8 mouse cellular contexts compared by ENCODE assay signal in genomic region chr5:89882091-89882734, GRCm38 (mm10). TPM values are rescaled to one million over a fixed set of nuclear protein-coding genes. Genes with fewer than 3 reads are reported as not detected.
A peak's percentile ranks its signal among the peaks of the same experiment; 100 is the strongest.
DNase-seq lines count a peak whose midpoint lies in the region; ATAC-seq and TF ChIP-seq lines count a peak whose summit lies in the region.

No protein-coding gene starts in this region.

- no peaks in the 10 kb centered on the region for H3K36me3 ChIP-seq in hindbrain, postnatal 0 days (ENCODE audit: insufficient read depth, low read length)

- H3K9ac ChIP-seq in hindbrain, postnatal 0 days (replicated peaks; ENCODE audit: low read length), result peak overlapping the region; percentile 63; the same call in 1 of the 2 replicates

- WGBS in hindbrain, postnatal 0 days, result under 1% methylated on average over 35 of the region's 35 CpGs

- no peak for TF ChIP-seq CTCF in cortical plate, adult 2 months (IDR thresholded peaks at IDR 0.05; ENCODE audit: extremely low read depth, insufficient read depth, low read length)
- TF ChIP-seq CTCF in hindbrain, postnatal 0 days (IDR thresholded peaks at IDR 0.05; ENCODE audit: low read depth), result no peak
- no peak for TF ChIP-seq CTCF in left cerebral cortex, adult 2 months (IDR thresholded peaks at IDR 0.05)

- intact Hi-C loops in left cerebral cortex, adult 2 months (cut with DNase I), result loop anchor here (5.0 kb wide), 1 partner anchor 170 kb away; no protein-coding TSS in a partner anchor

- no peaks in the 10 kb centered on the region for H3K27me3 ChIP-seq in hindbrain, postnatal 0 days (ENCODE audit: insufficient read depth, low read length)

- H3K4me1 ChIP-seq in cortical plate, adult 2 months (ENCODE audit: control insufficient read depth, insufficient read depth, low read length), result no peaks in the 10 kb centered on the region; the same call in 1 of the 2 replicates
- no peaks in the 10 kb centered on the region for H3K4me1 ChIP-seq in hindbrain, postnatal 0 days (ENCODE audit: insufficient read depth, low read length)

- H3K27ac ChIP-seq in cortical plate, adult 2 months (ENCODE audit: insufficient read depth, low read length), result 0 out of 2 replicates have a peak overlapping the region, but pooled peaks have one; percentile 38
- H3K27ac ChIP-seq in hindbrain, postnatal 0 days, result no peak overlapping the region
- peak overlapping the region; percentile 75 for H3K27ac ChIP-seq in left cerebral cortex, adult 2 months

- H3K4me2 ChIP-seq in hindbrain, postnatal 0 days (ENCODE audit: low read depth, low read length), result peak overlapping the region; percentile 98

- H3K4me3 ChIP-seq in cortical plate, adult 2 months (ENCODE audit: insufficient read depth, low read length), result peak overlapping the region; percentile 96
- peak overlapping the region; percentile 52 for H3K4me3 ChIP-seq in hindbrain, postnatal 0 days (ENCODE audit: low read length)
- H3K4me3 ChIP-seq in left cerebral cortex, adult 2 months, result peak overlapping the region; percentile 66

- TF ChIP-seq POLR2A in cortical plate, adult 2 months (IDR thresholded peaks at IDR 0.05; ENCODE audit: extremely low read depth, insufficient read depth, low read length), result no peak

- peak; percentile 58 for ATAC-seq in hindbrain, postnatal 0 days

- DNase-seq in adrenal gland, adult (ENCODE audit: inconsistent age in 2 of 2, low spot score in 1 of 2), result peak; percentile 76 to 88
- DNase-seq in gastrocnemius, postnatal 10 days, result peak; percentile 36
- DNase-seq in hindbrain, postnatal 0 days (ENCODE audit: low spot score), result peak; percentile 43
- peak; percentile 47 to 66 for DNase-seq in left cerebral cortex, adult 2 months (ENCODE audit: extremely low spot score in 1 of 2, low spot score in 2 of 2)
- DNase-seq in lung, postnatal 36 days, result peak; percentile 78
- DNase-seq in right cerebral cortex, postnatal 10 days (ENCODE audit: low spot score in 2 of 2), result peak; percentile 79 to 80
- DNase-seq in urinary bladder, postnatal 25 days (ENCODE audit: low spot score), result peak; percentile 37

- no peaks in the 10 kb centered on the region for H3K9me3 ChIP-seq in hindbrain, postnatal 0 days (ENCODE audit: low read length)

RNA-seq across cellular contexts. Expression of gene Adamts3, which starts 0.9 kb away (rescaled TPM):
- polyA plus RNA-seq in cortical plate, adult 2 months (2012; rRNA removed), result 7.3 and 8.7 TPM in 2 replicates
- total RNA-seq in gastrocnemius, postnatal 10 days (2021), result 1 to 10 TPM; 5.4 to 5.8 TPM
- 18.9 and 19.2 TPM in 2 replicates for total RNA-seq in hindbrain, postnatal 0 days (2014; rRNA removed)
- polyA plus RNA-seq in hindbrain, postnatal 0 days (2015; fragmentation: Nextera tagmentation; extraction: Ambion mirVana), result 3.3 and 3.7 TPM in 2 replicates
- 10 to 100 TPM; 19.3 to 21.7 TPM for total RNA-seq in left cerebral cortex, adult 2 months (2021)
